Mouse (Mus musculus) regulatory T cell (primary cell): ENCODE data around the gene Wdr90.

Source experiments
- in situ Hi-C: fragments of 300-600 bp; cut with MboI, MseI; formaldehyde crosslinking; loops from one replicate; pipeline ENCODE4 v1.15.1; 2025; ENCODE audit warnings: high pct_unique_total_duplicates

Gene Wdr90

DNA sequence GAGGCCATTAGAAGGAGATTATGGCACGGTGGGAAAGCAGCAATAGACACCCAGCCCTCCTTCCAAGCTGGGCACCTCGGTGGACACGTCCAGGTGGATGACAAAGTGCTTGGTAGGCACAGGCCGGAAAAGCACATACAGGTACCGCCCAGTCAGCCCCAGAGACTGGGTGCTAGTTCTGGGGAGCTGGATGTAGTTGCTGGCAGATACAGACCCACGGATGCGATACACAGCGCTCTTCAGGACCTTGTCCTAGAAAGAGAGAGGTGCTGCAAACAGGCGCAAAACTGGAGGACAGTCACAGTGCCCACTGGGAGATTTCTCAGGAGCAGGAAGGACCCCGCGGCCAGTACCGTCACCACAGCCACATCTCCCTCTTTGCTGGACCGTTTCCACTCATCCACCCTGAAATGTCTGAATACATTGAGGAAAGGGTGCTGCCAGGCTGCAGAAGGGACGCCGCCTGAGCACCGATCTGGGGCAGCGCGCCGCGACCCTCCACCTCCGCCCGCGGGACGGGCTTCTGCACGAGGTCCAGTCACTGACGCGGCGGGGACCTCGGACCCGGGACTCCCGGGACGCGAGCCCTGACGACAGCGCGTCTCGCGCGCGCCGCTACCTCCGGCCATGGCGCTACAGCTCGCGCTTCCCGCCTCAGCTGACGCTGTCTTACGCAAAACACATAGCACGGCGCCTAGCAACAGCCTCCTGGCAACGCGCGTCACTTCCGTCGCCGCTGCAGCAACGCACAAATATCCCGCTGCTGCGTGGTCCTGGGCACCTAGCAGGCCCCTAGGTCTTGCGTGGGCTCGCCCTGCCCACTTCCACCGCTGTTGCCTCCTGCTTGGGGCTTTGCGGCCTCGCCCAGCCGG is at the start of gene Wdr90:
Gene Wdr90 (minus strand): TSS at position 670 of the 872 bp plus-strand sequence.
- in situ Hi-C loops, result no loop called here

DNA sequence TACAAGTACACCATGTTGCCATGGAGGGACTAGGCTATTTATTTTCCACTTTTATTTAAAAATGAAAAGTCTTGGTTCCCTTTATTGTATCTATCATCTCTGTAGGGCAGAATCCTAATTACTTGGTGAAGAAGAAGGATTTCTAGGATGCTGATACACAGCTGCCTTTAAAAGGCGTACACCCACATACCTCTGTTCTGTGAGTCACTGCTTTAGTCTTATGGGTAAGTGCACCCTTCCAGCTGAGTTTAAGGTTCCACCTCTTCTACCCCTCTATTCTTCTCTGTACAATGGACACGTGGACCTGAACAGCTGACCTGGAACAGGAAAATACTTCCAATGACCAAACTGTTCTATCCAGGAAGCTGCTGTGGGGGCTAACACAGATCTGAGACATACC is 46.3 kb upstream of the Wdr90 start:
- in situ Hi-C loops, result no loop called here

DNA sequence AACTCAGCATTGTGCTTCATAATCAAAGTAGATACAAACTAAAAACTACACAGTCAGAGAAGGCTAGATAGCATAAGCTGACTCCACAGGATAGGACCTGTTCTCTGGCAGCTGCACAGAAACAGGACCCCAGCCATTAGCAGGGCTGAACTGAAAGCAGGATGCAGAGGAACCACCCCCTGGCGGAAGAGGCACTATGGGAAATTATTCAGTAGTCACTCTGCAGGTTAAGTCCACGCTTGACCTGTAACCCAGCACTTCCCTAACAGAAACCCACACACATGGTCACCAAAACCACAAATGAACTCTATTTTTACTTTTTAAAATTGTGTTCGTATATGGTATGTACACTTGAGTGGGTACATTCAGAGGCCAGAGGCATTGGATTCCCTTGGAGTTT is 41.8 kb upstream of the Wdr90 start:
- in situ Hi-C loops, result no loop called here

DNA sequence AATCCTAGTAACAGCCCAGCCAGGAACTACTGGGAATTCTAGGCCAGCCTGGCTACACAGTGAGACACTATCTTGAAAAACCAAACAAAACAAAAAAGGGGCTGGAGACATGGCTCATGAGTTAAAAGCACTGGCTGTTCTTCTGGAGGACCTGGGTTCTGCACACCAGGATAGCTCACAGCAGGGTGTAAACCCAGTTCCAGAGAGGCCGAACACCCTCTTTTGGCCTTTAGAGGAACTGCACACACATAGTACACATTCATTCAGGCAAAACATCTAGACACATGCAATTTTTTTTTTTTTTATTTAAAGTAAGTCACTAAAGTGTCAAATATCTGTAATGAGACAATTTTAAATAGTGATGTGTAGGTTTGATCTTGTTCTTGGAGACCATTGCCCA is 38.9 kb upstream of the Wdr90 start:
- in situ Hi-C loops, result no loop called here

DNA sequence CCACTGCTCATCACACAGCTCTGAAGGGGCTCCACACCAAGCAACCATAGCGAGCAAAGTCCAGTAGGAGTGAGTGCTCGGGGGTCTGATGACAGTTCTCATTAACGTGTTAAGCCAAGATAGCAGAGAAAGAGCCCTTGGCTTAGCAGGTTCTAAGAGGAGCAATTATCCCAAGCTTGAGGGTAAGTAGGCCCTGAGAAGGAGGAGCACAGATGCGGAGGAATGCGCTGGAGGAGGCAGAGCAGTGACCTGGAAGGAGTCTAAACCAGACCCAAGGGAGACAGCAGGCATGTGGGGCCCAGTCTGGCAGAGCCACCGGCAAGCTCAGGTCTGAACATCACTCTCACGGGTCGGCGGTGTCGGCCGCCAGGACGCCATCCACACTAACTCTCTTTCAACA is 34.6 kb upstream of the Wdr90 start:
- in situ Hi-C loops, result no loop called here

DNA sequence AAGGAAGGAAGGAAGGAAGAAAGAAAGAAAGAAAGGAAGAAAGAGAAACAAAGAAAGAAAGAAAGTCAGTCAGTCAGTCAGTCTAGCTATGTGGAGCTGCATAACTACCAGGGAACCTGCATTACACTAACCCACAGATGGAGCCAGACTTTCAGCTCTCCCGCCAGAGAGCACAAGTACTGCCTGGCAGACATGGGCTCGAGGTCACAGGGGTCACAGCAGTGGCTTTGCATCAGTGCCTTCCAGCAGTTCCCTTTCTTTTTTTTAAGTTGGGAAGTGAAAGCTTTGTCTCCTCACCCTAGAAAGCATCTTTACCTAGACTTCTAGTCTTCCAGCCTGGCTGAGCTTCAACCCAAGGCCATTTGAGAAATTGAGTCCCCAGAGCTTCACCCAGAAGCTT is 34.1 kb upstream of the Wdr90 start:
- in situ Hi-C loops, result no loop called here

DNA sequence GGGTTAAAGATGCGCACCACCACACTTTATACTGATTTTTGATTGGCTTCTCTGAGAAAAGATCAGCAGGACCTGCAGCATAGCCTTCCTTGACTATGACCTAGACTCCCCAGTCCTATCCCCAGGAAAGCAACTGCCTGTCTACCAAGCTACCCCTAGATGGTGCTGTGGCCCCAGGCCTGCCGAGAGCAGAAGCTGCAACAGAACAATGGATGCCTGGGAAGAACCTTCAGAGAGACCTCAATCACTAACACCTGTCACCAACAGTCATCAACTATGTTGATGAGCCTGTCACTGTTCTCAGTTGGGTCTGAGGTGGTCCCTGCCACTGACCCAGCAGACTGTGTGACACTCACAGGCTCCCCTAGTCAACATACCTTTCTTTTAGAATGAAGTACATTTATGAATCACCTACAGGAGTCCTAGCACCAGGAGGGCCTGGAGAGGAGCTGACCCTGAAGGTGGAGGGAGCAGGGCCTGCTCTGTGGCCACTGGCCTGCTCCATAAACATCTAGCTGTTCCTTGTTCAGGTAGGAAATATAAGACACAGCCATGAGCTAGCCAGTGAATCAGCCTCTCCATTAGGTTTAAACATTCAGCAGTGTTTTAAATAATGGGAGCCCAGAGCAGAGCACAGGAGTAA is 32.8 kb upstream of the Wdr90 start:
- in situ Hi-C loops, result no loop called here

DNA sequence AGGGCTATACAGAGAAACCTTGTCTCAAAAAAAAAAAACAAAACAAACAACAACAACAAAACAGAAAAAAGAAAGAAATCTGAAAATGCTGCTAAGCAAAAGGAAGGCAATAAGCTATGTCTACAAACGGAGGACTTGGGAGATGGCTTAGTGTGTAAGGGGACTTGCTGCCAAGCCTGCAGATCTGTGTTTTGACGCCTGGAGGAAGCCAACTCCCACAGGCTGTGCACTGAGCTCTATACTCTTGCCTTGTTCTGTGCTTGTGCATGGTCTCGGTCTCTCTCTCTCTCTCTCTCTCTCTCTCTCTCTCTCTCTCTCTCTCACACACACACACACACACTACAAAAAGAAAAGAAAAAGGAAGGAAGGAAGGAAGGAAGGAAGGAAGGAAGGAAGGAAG is 27.5 kb upstream of the Wdr90 start:
- in situ Hi-C loops, result loop anchor here (5.0 kb wide), 1 partner anchor 103 kb away; no protein-coding TSS in a partner anchor

DNA sequence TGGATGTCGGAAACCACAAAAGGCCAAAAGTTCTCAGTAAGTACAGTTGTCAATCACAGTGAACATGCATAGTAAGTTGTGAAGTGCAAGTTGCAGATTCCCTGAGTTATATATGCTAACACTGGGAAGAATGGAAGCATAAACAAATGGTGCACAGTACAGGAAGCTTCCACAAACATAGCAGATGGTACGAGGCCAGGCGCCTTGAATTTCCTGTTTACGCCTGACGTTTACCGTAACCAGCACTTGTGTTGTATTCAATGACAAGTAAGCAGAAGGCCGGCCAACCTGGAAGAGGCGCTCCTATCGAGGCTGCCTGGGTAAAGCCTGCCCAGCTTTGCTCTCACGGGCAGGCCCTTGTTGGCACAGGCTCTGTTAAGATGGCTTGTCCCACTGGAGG is 26.2 kb upstream of the Wdr90 start:
- in situ Hi-C loops, result loop anchor here (5.0 kb wide), 1 partner anchor 105 kb away; no protein-coding TSS in a partner anchor

DNA sequence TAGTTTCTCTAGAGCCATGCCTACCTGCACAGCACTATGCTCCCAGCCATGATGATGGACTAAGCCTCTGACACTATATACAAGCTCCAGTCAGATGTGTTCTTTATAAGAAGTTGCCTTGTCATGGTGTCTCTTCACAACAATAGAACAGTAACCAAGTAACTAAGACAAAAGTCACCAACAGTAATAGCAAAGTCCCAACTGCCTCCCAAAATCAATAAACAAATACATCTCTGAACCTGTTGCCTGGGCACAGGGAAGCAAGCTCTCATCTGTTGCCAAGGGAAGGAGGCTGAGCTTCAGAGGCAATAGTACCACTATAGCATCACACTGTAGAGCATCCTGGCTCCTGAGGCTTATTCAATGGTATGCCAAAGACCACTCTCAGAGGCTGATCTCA is 25.5 kb upstream of the Wdr90 start:
- in situ Hi-C loops, result loop anchor here (5.0 kb wide), 1 partner anchor 105 kb away; no protein-coding TSS in a partner anchor

DNA sequence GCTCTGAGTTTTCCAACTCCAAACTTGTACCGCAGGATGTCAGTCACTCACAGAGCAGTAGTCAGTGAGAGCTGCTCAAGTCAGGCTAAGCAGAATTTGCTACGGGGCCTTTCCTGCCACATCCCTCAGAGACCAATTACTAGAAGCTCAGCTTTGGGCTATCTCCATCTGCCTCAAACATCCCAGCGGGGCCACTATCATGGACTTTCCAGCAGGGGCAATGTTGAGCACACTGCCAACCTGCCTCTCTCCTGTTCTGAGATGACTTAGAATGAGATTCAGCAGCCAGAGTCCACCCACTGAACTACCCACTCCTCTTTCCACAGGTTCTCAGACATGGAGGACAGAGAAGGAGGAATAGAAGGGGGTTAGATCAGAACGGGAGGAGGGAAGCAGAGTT is 24.3 kb upstream of the Wdr90 start:
- in situ Hi-C loops, result loop anchor here (5.0 kb wide), 1 partner anchor 107 kb away; no protein-coding TSS in a partner anchor

DNA sequence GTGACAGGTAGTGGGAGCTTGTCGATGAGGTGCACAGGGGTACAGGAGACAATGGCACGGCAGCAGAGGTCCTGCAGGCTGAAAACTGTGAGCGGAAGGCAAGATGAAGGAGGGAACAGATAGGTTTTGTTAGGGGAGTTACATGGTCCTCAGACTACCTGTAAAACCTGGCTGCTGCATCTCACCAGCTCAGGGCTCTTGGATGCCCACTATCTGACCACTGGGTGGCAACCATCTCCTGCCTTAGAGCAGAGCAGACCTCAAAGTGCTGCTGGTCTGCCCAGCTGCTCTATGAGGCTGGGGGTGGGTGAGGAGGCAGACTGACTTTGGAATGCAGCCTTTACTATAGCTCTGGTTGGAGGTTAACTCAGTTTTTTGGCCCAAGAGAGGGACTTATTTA is 22.5 kb upstream of the Wdr90 start:
- in situ Hi-C loops, result no loop called here

DNA sequence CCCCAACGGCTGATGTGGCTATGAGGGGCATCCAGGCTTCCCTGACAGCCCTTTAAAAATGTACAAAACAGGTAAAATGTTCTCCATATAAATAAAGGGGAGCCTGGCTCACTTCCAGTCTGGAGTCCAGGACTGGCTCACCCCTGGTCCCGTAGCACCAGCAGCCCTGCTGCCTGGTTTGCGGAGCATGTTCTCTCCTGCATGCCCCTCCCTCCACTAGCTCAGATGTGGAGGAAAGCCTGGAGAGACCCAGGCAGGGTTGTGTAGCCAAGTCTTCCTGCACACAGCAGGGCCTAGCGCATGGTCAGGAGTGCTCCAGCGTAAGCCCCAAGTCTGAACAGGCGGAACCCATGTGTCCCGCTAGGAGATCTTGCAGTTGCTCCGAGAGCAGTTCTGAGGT is 22.0 kb upstream of the Wdr90 start:
- in situ Hi-C loops, result no loop called here

DNA sequence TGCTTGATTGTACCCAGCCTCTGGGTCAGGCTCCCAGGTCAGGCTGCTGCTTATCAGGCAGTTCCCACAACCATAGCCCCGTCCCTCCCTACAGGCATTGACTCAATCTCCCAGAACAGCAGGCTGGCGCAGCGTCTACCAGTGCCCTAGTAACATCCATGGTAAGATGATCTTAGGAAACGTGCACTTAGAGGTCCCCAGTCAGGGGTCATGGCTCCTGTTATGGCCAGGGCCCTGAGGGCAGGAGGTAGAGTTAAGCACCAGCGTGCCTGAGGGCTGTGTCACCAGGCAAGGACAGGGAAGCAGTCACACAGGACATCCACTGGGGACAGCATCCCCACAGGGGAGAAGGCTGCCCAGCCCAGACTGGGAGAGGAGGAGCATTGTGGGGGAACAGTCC is 21.0 kb upstream of the Wdr90 start:
- in situ Hi-C loops, result no loop called here

DNA sequence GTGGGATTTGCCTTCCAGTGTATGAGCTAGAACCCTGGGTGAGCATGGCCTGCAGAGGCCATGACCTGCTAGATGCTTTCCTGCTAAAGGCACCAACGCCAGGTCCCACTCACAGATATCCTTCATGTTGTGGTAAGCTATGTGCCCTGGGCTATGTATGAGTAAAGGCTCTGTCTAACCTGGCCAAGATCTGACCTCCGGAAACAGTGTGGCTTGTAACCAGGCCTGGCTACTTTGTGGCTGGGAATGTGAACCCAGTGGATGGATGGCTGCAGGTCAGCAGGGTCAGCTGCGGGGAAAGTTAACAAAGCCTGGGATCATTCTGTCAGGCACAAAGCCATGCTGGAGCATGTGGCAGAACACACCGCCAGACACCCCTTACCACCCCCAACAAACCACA is 20.4 kb upstream of the Wdr90 start:
- in situ Hi-C loops, result no loop called here

DNA sequence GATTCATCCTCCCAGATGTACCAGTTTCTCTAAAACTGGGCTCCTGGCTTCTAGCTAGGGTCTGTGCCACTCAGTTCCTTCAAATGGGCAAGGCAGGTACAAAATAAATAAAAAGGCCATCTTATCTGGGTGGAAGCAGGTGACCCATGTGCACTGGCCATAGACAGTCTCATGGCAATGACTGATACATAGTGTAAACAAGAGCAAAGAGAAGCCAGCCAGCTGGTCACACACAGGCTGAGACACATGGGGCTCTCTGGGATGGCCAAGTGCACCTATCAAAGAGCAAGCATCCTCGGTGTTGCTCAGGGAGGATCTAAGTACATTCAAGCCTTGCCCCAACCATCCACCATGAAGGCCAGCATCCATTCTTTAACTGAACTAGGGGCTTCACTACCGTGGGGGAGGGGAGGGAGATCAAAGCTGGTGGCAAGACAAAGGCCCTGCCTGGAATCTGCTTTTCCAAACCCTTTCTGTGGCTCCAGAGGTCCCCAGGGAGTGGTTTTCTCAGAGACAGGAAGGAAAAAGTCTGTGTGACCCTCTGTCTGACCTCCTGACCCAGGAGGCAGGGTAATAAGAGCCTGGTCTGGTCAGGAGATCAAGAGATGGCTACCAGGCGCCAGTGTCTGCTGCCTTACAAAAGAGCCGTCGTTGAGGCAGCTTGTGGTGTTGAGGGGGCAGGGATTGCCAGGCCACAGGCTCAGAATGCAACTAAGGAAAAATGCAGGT is 19.8 kb upstream of the Wdr90 start:
- in situ Hi-C loops, result no loop called here

DNA sequence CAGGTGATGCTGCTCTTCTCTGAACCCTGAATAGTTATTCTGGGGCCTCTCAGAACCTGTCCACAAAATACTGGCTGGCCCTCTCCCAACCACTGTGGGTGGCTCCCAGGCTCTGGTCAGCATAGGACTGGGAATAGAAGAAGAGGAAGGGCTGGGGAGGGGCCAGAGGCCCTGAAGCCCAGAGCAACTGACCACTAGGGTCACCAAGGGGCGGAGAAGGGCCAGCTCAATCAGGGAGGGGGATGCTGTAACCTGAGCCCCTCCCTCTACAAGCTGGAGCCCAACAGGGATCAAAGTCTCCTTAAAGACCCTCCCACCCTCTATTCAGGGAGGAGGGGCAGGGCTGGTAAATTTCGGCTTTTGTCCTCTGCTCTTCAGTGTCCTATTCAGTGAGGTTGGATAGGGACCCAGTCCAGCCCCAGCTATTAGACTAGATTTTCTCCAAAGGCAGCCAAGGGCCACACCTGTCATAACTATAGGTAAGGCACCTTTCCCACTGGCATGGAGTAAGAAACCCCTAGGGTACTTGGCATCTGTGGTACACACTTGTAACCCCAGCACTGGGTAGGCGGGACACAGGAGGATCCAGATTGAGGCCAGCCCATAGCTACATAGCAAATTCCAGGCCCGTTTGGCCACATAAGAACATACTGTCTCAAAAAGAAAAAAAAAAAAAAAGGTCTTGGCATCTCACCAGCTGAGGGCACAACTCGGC is 19.1 kb upstream of the Wdr90 start, which contains the start of gene Wfikkn1:
Gene Wfikkn1 (minus strand): TSS at position 663 of the 715 bp plus-strand sequence.
- in situ Hi-C loops, result no loop called here

DNA sequence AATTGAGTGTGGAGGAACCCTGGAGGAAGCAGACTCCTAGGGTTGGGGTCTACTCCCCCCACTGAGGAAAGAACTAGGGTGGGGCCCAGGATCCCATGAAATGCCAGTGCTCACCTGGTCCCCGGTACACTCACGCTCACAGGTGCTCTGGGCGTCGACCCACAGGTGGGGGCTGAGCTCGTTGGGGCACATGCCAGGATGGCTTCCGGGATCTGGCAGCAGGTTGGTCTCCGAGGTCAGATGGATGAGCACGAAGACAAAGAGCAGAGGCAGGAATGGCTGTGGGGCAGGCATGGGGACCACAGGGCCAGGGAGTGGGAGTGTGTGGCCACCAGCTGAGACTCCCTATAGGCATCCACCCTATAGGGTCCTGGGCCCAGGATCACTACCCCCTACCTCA is 18.4 kb upstream of the Wdr90 start:
- in situ Hi-C loops, result no loop called here

DNA sequence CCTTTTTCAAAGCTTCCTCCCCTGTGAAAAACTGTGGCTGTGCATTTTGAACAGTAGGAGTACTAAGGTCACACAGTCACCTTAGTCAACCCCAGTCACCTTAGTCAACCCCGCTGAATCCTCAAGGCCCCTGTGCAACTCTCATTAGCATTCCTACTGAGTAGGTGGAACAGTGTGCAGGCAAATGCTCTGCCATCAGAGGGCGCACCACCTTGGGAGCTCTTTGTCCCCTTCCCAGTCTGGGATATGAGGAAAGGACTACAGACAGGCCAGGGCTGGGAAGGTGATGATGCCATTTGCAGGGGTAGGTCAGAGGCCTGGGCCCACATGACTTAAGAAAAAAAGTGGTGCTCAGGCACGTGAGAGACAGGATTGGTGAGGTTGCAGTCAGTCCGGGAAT is 18.0 kb upstream of the Wdr90 start:
- in situ Hi-C loops, result no loop called here

DNA sequence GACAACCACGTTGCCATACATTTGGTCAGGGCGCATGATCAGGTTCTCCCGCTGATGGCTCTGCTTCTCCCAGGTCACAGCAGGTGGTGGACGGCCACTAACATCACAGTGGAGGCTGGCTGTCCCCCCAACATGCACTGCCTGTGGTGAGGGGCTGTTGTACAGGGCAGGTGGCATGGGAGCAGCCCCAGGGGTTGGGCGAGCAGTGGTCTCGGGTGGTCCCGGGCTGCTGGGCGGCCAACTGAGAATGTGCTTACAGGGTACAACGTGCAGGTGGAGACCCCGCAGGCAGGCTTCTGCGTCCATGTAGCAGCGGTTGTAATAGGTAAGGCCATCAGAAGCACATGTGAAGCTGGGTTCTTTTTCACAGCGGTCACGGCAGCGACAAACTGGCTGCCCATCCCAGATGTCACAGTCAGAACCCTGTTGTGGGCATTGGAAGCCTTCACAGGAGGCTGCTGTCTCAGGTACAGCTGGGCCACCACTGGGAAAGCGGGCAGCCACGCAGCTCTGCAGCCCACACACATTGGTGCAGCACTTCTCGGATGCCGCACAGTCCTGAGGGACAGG is 17.4 kb upstream of the Wdr90 start:
- in situ Hi-C loops, result no loop called here
